Mouse (Mus musculus): Measurements from ENCODE around the gene Myo10. TPM values are rescaled to one million over a fixed set of nuclear protein-coding genes. Genes with fewer than 3 reads are reported as not detected.

Gene Myo10
- polyA plus RNA-seq, 1 experiment from 2014 or later = 20.0 TPM

- no peak overlapping the region for H3K4me2 ChIP-seq (ENCODE audit: low read depth, low read length)
- H3K36me3 ChIP-seq (ENCODE audit: control insufficient read depth, insufficient read depth, low read length) = no peaks in the 10 kb centered on the region
- no peak overlapping the region for H3K9ac ChIP-seq (replicated peaks; ENCODE audit: low read depth, low read length)
- no peak overlapping the region for H3K27ac ChIP-seq (ENCODE audit: low read depth, low read length)
- H3K9me3 ChIP-seq (ENCODE audit: control insufficient read depth, low read length) = no peaks in the 10 kb centered on the region
- no peaks in the 10 kb centered on the region for H3K4me1 ChIP-seq (ENCODE audit: control insufficient read depth, insufficient read depth, low read length)
- ATAC-seq (ENCODE audit: low read depth) = no peak
- no peak overlapping the region for H3K4me3 ChIP-seq (ENCODE audit: low read depth, low read length)
- no peaks in the 10 kb centered on the region for H3K27me3 ChIP-seq (ENCODE audit: control insufficient read depth, insufficient read depth, low read length)
- 87% methylated on average over 8 of the region's 8 CpGs for WGBS
These were observed 34.4 kb upstream of the Myo10 start for GRCm38 (mm10) chr15:25587943-25588342.

GRCm38 (mm10) chr15:25589318-25589902 is 32.9 kb upstream of the Myo10 start:
- H3K9me3 ChIP-seq (ENCODE audit: control insufficient read depth, low read length) = no peaks in the 10 kb centered on the region
- H3K9ac ChIP-seq (replicated peaks; ENCODE audit: low read depth, low read length) = no peak overlapping the region
- H3K36me3 ChIP-seq (ENCODE audit: control insufficient read depth, insufficient read depth, low read length) = no peaks in the 10 kb centered on the region
- H3K4me2 ChIP-seq (ENCODE audit: low read depth, low read length) = no peak overlapping the region
- no peaks in the 10 kb centered on the region for H3K4me1 ChIP-seq (ENCODE audit: control insufficient read depth, insufficient read depth, low read length)
- WGBS = 69% methylated on average over 11 of the region's 11 CpGs
- H3K27ac ChIP-seq (ENCODE audit: low read depth, low read length) = no peak overlapping the region
- H3K4me3 ChIP-seq (ENCODE audit: low read depth, low read length) = no peak overlapping the region
- no peak for ATAC-seq (ENCODE audit: low read depth)
- no peaks in the 10 kb centered on the region for H3K27me3 ChIP-seq (ENCODE audit: control insufficient read depth, insufficient read depth, low read length)

GRCm38 (mm10) chr15:25589916-25590315 is 32.4 kb upstream of the Myo10 start:
- no peak overlapping the region for H3K4me2 ChIP-seq (ENCODE audit: low read depth, low read length)
- no peaks in the 10 kb centered on the region for H3K9me3 ChIP-seq (ENCODE audit: control insufficient read depth, low read length)
- WGBS = 78% methylated on average over 5 of the region's 5 CpGs
- no peak for ATAC-seq (ENCODE audit: low read depth)
- H3K9ac ChIP-seq (replicated peaks; ENCODE audit: low read depth, low read length) = no peak overlapping the region
- H3K4me1 ChIP-seq (ENCODE audit: control insufficient read depth, insufficient read depth, low read length) = no peaks in the 10 kb centered on the region
- no peaks in the 10 kb centered on the region for H3K36me3 ChIP-seq (ENCODE audit: control insufficient read depth, insufficient read depth, low read length)
- H3K27me3 ChIP-seq (ENCODE audit: control insufficient read depth, insufficient read depth, low read length) = no peaks in the 10 kb centered on the region
- no peak overlapping the region for H3K27ac ChIP-seq (ENCODE audit: low read depth, low read length)
- H3K4me3 ChIP-seq (ENCODE audit: low read depth, low read length) = no peak overlapping the region

GRCm38 (mm10) chr15:25590891-25591290 is 31.4 kb upstream of the Myo10 start:
- Histone ChIP-seq H3K9me3 (ENCODE audit: control insufficient read depth, low read length) (no peaks in the 10 kb centered on the region), H3K4me2 (ENCODE audit: low read depth, low read length) (no peak overlapping the region), H3K27me3 (ENCODE audit: control insufficient read depth, insufficient read depth, low read length) (no peaks in the 10 kb centered on the region), H3K36me3 (ENCODE audit: control insufficient read depth, insufficient read depth, low read length) (no peaks in the 10 kb centered on the region), H3K9ac (replicated peaks; ENCODE audit: low read depth, low read length) (no peak overlapping the region), H3K4me3 (ENCODE audit: low read depth, low read length) (no peak overlapping the region), H3K27ac (ENCODE audit: low read depth, low read length) (no peak overlapping the region), H3K4me1 (ENCODE audit: control insufficient read depth, insufficient read depth, low read length) (no peaks in the 10 kb centered on the region)
- no peak for ATAC-seq (ENCODE audit: low read depth)
- WGBS = 92% methylated on average over 7 of the region's 7 CpGs

- H3K9ac ChIP-seq (replicated peaks; ENCODE audit: low read depth, low read length) = no peak overlapping the region
- WGBS = 84% methylated on average over 4 of the region's 4 CpGs
- H3K9me3 ChIP-seq (ENCODE audit: control insufficient read depth, low read length) = no peaks in the 10 kb centered on the region
- H3K4me2 ChIP-seq (ENCODE audit: low read depth, low read length) = no peak overlapping the region
- H3K27me3 ChIP-seq (ENCODE audit: control insufficient read depth, insufficient read depth, low read length) = no peaks in the 10 kb centered on the region; the same call in 1 of the 2 replicates
- no peak overlapping the region for H3K4me3 ChIP-seq (ENCODE audit: low read depth, low read length)
- ATAC-seq (ENCODE audit: low read depth) = no peak
- no peaks in the 10 kb centered on the region for H3K36me3 ChIP-seq (ENCODE audit: control insufficient read depth, insufficient read depth, low read length)
- H3K4me1 ChIP-seq (ENCODE audit: control insufficient read depth, insufficient read depth, low read length) = no peaks in the 10 kb centered on the region
- no peak overlapping the region for H3K27ac ChIP-seq (ENCODE audit: low read depth, low read length)
These were observed 30.4 kb upstream of the Myo10 start for GRCm38 (mm10) chr15:25591964-25592363.

GRCm38 (mm10) chr15:25593469-25594150 is 28.7 kb upstream of the Myo10 start:
- WGBS = 28% methylated on average over 7 of the region's 7 CpGs
- Histone ChIP-seq H3K9me3 (ENCODE audit: control insufficient read depth, low read length) (no peaks in the 10 kb centered on the region), H3K4me3 (ENCODE audit: low read depth, low read length) (no peak overlapping the region), H3K27ac (ENCODE audit: low read depth, low read length) (no peak overlapping the region), H3K4me1 (ENCODE audit: control insufficient read depth, insufficient read depth, low read length) (no peaks in the 10 kb centered on the region), H3K4me2 (ENCODE audit: low read depth, low read length) (no peak overlapping the region), H3K36me3 (ENCODE audit: control insufficient read depth, insufficient read depth, low read length) (no peaks in the 10 kb centered on the region), H3K27me3 (ENCODE audit: control insufficient read depth, insufficient read depth, low read length) (no peaks in the 10 kb centered on the region; the same call in 1 of the 2 replicates), H3K9ac (replicated peaks; ENCODE audit: low read depth, low read length) (no peak overlapping the region)
- ATAC-seq (ENCODE audit: low read depth) = no peak; the same call in 1 of the 2 replicates

- 92% methylated on average over 5 of the region's 5 CpGs for WGBS
- Histone ChIP-seq H3K9ac (replicated peaks; ENCODE audit: low read depth, low read length) (no peak overlapping the region), H3K9me3 (ENCODE audit: control insufficient read depth, low read length) (no peaks in the 10 kb centered on the region), H3K4me2 (ENCODE audit: low read depth, low read length) (no peak overlapping the region), H3K36me3 (ENCODE audit: control insufficient read depth, insufficient read depth, low read length) (no peaks in the 10 kb centered on the region), H3K4me3 (ENCODE audit: low read depth, low read length) (no peak overlapping the region), H3K27me3 (ENCODE audit: control insufficient read depth, insufficient read depth, low read length) (no peaks in the 10 kb centered on the region; the same call in 1 of the 2 replicates), H3K4me1 (ENCODE audit: control insufficient read depth, insufficient read depth, low read length) (no peaks in the 10 kb centered on the region), H3K27ac (ENCODE audit: low read depth, low read length) (no peak overlapping the region)
- no peak for ATAC-seq (ENCODE audit: low read depth)
These were observed 24.0 kb upstream of the Myo10 start for GRCm38 (mm10) chr15:25598313-25598712.

- no peak overlapping the region for H3K4me2 ChIP-seq (ENCODE audit: low read depth, low read length)
- no peak overlapping the region for H3K9ac ChIP-seq (replicated peaks; ENCODE audit: low read depth, low read length)
- WGBS = 83% methylated on average over 8 of the region's 8 CpGs
- H3K36me3 ChIP-seq (ENCODE audit: control insufficient read depth, insufficient read depth, low read length) = no peaks in the 10 kb centered on the region
- H3K27ac ChIP-seq (ENCODE audit: low read depth, low read length) = no peak overlapping the region
- ATAC-seq (ENCODE audit: low read depth) = no peak
- H3K4me1 ChIP-seq (ENCODE audit: control insufficient read depth, insufficient read depth, low read length) = no peaks in the 10 kb centered on the region
- no peak overlapping the region for H3K4me3 ChIP-seq (ENCODE audit: low read depth, low read length)
- no peaks in the 10 kb centered on the region for H3K27me3 ChIP-seq (ENCODE audit: control insufficient read depth, insufficient read depth, low read length)
- no peaks in the 10 kb centered on the region for H3K9me3 ChIP-seq (ENCODE audit: control insufficient read depth, low read length)
These were observed 20.0 kb upstream of the Myo10 start for GRCm38 (mm10) chr15:25602306-25602705.

- WGBS = 60% methylated on average over 6 of the region's 6 CpGs
- Histone ChIP-seq H3K9me3 (ENCODE audit: control insufficient read depth, low read length) (no peaks in the 10 kb centered on the region), H3K4me3 (ENCODE audit: low read depth, low read length) (no peak overlapping the region), H3K27ac (ENCODE audit: low read depth, low read length) (no peak overlapping the region), H3K9ac (replicated peaks; ENCODE audit: low read depth, low read length) (no peak overlapping the region), H3K4me2 (ENCODE audit: low read depth, low read length) (no peak overlapping the region), H3K4me1 (ENCODE audit: control insufficient read depth, insufficient read depth, low read length) (no peaks in the 10 kb centered on the region), H3K27me3 (ENCODE audit: control insufficient read depth, insufficient read depth, low read length) (no peaks in the 10 kb centered on the region), H3K36me3 (ENCODE audit: control insufficient read depth, insufficient read depth, low read length) (no peaks in the 10 kb centered on the region)
- ATAC-seq (ENCODE audit: low read depth) = no peak
These were observed 19.0 kb upstream of the Myo10 start for GRCm38 (mm10) chr15:25603286-25603685.
